In genomic region chr2:155742931-155743337, GRCm38 (mm10) we compare ENCODE assay signal across 1 mouse cellular context.
TF ChIP-seq lines count a peak whose summit lies in the region.

No protein-coding gene starts in this region.

TF ChIP-seq in MEL, 35 proteins besides CTCF, POLR2A, EP300 and RAD21 (continued from another document):
- TF ChIP-seq SMC3 (IDR thresholded peaks at IDR 0.05; ENCODE audit: low read depth, low read length) (no peak), GATA1 (IDR thresholded peaks at IDR 0.05; ENCODE audit: low read depth, low read length) (peak; percentile 89), ELF1 (IDR thresholded peaks at IDR 0.05; ENCODE audit: low read depth, low read length) (no peak), HCFC1 (IDR thresholded peaks at IDR 0.05; ENCODE audit: low read depth, low read length) (no peak; the same call in 1 of the 2 replicates), BHLHE40 (IDR thresholded peaks at IDR 0.05; ENCODE audit: borderline replicate concordance, low read depth, low read length) (peak; percentile 78), NELFE (IDR thresholded peaks at IDR 0.05; ENCODE audit: low read depth, low read length) (no peak), MAX (IDR thresholded peaks at IDR 0.05; ENCODE audit: low read length) (peak; percentile 11; the same call in 1 of the 2 replicates), CHD1 (IDR thresholded peaks at IDR 0.05; ENCODE audit: low read depth, low read length) (no peak), UBTF (IDR thresholded peaks at IDR 0.05; ENCODE audit: borderline replicate concordance, insufficient read depth, low read depth, low read length) (no peak), JUND (IDR thresholded peaks at IDR 0.05; ENCODE audit: low read depth, low read length) (no peak), MEF2A (IDR thresholded peaks at IDR 0.05; ENCODE audit: extremely low read depth, insufficient replicate concordance, low read depth, low read length, poor library complexity, severe bottlenecking) (no peak), ZKSCAN1 (IDR thresholded peaks at IDR 0.05; ENCODE audit: low read depth, low read length) (no peak), ZC3H11A (IDR thresholded peaks at IDR 0.05; ENCODE audit: low read depth, low read length) (no peak), TBP (IDR thresholded peaks at IDR 0.05; ENCODE audit: low read depth, low read length) (no peak), POLR2AphosphoS5 (IDR thresholded peaks at IDR 0.05; ENCODE audit: borderline replicate concordance, low read depth, low read length) (no peak), TAL1 (IDR thresholded peaks at IDR 0.05; ENCODE audit: low read length) (peak; percentile 89), TCF12 (IDR thresholded peaks at IDR 0.05; ENCODE audit: low read depth, low read length) (peak; percentile 95)
TF ChIP-seq in MEL: peak in this region for 10.
